Mouse (Mus musculus): ENCODE data around the gene Atxn7l1. TPM values are rescaled to one million over a fixed set of nuclear protein-coding genes. Genes with fewer than 3 reads are reported as not detected.
"Not testable (repeated sequence)": the region's sequence is repeated elsewhere in the genome, so short reads cannot be mapped to it uniquely, and the experiment has no call there.

The Atxn7l1 gene
- polyA plus RNA-seq, 1 experiment from 2014 or later = 42.0 TPM

DNA sequence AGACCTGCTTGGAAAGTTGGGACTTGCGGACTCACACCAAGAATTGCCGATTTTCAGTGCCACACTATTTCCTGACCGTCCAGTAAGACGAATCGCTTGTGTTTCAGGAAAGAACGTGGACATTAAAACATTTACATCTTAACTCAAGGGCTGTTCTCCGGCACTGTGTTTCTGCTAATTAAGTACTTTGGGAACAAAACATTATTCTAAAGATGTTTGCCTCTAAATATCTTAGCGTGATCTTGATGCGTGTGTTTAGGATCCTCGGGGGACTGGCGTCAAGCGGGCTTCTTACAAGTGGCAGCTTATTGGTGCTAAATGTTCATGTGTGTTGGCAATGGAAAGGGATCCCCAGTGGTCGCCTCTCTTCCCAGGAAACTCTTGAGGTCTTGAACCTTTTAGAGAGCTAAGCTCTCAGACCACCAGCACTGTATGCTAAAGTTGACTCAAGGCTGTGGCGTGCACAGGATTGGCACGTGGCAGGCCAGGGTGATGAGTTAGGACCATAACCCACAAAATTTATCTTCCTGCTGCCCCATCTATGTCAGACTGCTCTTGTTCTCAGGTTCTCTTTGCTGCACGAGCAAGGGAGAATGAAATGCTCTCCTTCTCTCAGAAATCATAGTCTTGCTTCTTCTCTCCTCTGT is 2.2 kb downstream of the Atxn7l1 start:
- CTCF ChIA-PET = no interaction called here
- no peak for TF ChIP-seq CTCF (IDR thresholded peaks at IDR 0.05)
- POLR2A ChIA-PET = no interaction called here
- DNase-seq (ENCODE audit: low read depth, low spot score) = no peak
- in situ Hi-C loops (cut with MboI; ENCODE audit: low pct_unique_long_range_greater_than_20kb) = no loop called here
- ATAC-seq = no peak
- no peaks in the 10 kb centered on the region for H3K27me3 ChIP-seq

DNA sequence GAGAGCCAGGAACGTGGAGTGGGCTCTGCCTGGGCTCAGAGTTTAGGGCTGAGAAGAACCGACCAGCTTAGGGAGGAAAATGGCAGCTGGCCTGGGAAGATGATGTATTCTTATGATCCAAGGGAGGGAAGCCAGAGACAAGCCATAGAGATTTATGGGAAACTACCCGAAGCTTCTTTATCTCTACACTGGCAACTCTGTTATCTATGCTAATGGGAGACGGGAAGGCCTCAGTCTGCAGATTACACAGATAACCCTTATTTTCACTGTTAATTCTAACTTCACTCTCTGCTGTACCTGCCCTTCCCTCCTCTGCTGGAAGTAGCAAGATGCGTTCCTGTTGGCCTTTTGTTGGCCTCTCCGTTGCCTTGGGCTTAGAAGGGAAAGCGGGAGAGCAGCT is 5.6 kb downstream of the Atxn7l1 start:
- ChIA-PET CTCF (interaction anchor here (1.0 kb wide), 1 partner anchor 13 kb away, joined by 3 read pairs; no protein-coding TSS in a partner anchor), POLR2A (no interaction called here)
- TF ChIP-seq CTCF (IDR thresholded peaks at IDR 0.05) = no peak
- in situ Hi-C loops (cut with MboI; ENCODE audit: low pct_unique_long_range_greater_than_20kb) = no loop called here
- no peak for DNase-seq (ENCODE audit: low read depth, low spot score)
- ATAC-seq = no peak
- H3K27me3 ChIP-seq = no peaks in the 10 kb centered on the region

GRCm38 (mm10) chr12:33153850-33154249 is 6.4 kb downstream of the Atxn7l1 start:
- in situ Hi-C loops (cut with MboI; ENCODE audit: low pct_unique_long_range_greater_than_20kb) = no loop called here
- DNase-seq (ENCODE audit: low read depth, low spot score) = no peak
- no peak for ATAC-seq
- TF ChIP-seq CTCF (IDR thresholded peaks at IDR 0.05) = no peak
- ChIA-PET CTCF (interaction anchor here (1.0 kb wide), 1 partner anchor 13 kb away, joined by 3 read pairs; no protein-coding TSS in a partner anchor), POLR2A (no interaction called here)
- H3K27me3 ChIP-seq = no peaks in the 10 kb centered on the region

- ChIA-PET CTCF (no interaction called here), POLR2A (no interaction called here)
- ATAC-seq = no peak
- H3K27me3 ChIP-seq = no peaks in the 10 kb centered on the region
- DNase-seq (ENCODE audit: low read depth, low spot score) = no peak
- no peak for TF ChIP-seq CTCF (IDR thresholded peaks at IDR 0.05)
- in situ Hi-C loops (cut with MboI; ENCODE audit: low pct_unique_long_range_greater_than_20kb) = no loop called here
These were observed 7.2 kb downstream of the Atxn7l1 start for GRCm38 (mm10) chr12:33154732-33155131.

GRCm38 (mm10) chr12:33156334-33157018 is 9.0 kb downstream of the Atxn7l1 start:
- no peaks in the 10 kb centered on the region for H3K27me3 ChIP-seq
- no peak for TF ChIP-seq CTCF (IDR thresholded peaks at IDR 0.05)
- CTCF ChIA-PET = no interaction called here
- no peak for DNase-seq (ENCODE audit: low read depth, low spot score)
- in situ Hi-C loops (cut with MboI; ENCODE audit: low pct_unique_long_range_greater_than_20kb) = no loop called here
- ATAC-seq = no peak
- POLR2A ChIA-PET = no interaction called here

DNA sequence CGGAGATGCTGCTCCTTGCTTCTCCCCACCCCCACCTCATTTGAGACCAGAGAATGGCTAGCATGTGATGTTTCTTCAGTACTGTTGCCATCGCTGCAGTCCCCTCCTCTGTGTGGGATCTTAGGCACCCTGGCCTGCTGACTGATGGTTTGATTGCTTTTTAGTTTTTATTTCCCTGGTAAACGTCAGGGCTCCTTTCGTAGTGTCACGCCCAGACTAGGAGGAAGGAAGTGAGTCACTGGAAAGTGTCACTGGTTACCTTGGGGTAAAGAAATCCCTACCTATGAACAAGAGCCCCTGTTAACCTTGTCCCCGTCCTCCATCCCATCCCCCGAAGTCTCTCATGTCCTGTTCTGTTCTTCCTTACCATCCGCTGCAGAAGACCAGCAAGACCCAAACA is 10.8 kb downstream of the Atxn7l1 start:
- POLR2A ChIA-PET = no interaction called here
- in situ Hi-C loops (cut with MboI; ENCODE audit: low pct_unique_long_range_greater_than_20kb) = no loop called here
- DNase-seq (ENCODE audit: low read depth, low spot score) (no peak), ATAC-seq (no peak)
- TF ChIP-seq CTCF (IDR thresholded peaks at IDR 0.05) = no peak
- CTCF ChIA-PET = no interaction called here
- no peaks in the 10 kb centered on the region for H3K27me3 ChIP-seq

GRCm38 (mm10) chr12:33160406-33160805 is 12.9 kb downstream of the Atxn7l1 start:
- ChIA-PET CTCF (no interaction called here), POLR2A (interaction anchor here (0.6 kb wide), 1 partner anchor 112 kb away, joined by 4 read pairs; no protein-coding TSS in a partner anchor)
- no peaks in the 10 kb centered on the region for H3K27me3 ChIP-seq
- ATAC-seq (no peak), DNase-seq (ENCODE audit: low read depth, low spot score) (no peak)
- in situ Hi-C loops (cut with MboI; ENCODE audit: low pct_unique_long_range_greater_than_20kb) = no loop called here
- no peak for TF ChIP-seq CTCF (IDR thresholded peaks at IDR 0.05)

- ATAC-seq (no peak), DNase-seq (ENCODE audit: low read depth, low spot score) (no peak)
- ChIA-PET POLR2A (interaction anchor here (1.3 kb wide), 1 partner anchor 172 kb away, joined by 3 read pairs; no protein-coding TSS in a partner anchor), CTCF (no interaction called here)
- in situ Hi-C loops (cut with MboI; ENCODE audit: low pct_unique_long_range_greater_than_20kb) = no loop called here
- no peak for TF ChIP-seq CTCF (IDR thresholded peaks at IDR 0.05)
- no peaks in the 10 kb centered on the region for H3K27me3 ChIP-seq
These were observed 15.0 kb downstream of the Atxn7l1 start for GRCm38 (mm10) chr12:33162541-33162940.

- DNase-seq (ENCODE audit: low read depth, low spot score); in situ Hi-C loops (cut with MboI; ENCODE audit: low pct_unique_long_range_greater_than_20kb); CTCF ChIA-PET; POLR2A ChIA-PET; ATAC-seq; H3K27me3 ChIP-seq: not testable (repeated sequence)
These were observed 16.5 kb downstream of the Atxn7l1 start for GRCm38 (mm10) chr12:33164019-33164418.

- no peak for DNase-seq (ENCODE audit: low read depth, low spot score)
- no peak for TF ChIP-seq CTCF (IDR thresholded peaks at IDR 0.05)
- CTCF ChIA-PET = interaction anchor here (1.5 kb wide), 1 partner anchor 13 kb away, joined by 3 read pairs; no protein-coding TSS in a partner anchor
- POLR2A ChIA-PET = no interaction called here
- H3K27me3 ChIP-seq = no peaks in the 10 kb centered on the region
- in situ Hi-C loops (cut with MboI; ENCODE audit: low pct_unique_long_range_greater_than_20kb) = no loop called here
- ATAC-seq = no peak
These were observed 19.2 kb downstream of the Atxn7l1 start for GRCm38 (mm10) chr12:33166712-33167111.

- H3K27me3 ChIP-seq = no peaks in the 10 kb centered on the region
- in situ Hi-C loops (cut with MboI; ENCODE audit: low pct_unique_long_range_greater_than_20kb) = no loop called here
- no peak for DNase-seq (ENCODE audit: low read depth, low spot score)
- no peak for ATAC-seq
- ChIA-PET POLR2A (no interaction called here), CTCF (no interaction called here)
- TF ChIP-seq CTCF (IDR thresholded peaks at IDR 0.05) = no peak
These were observed 20.1 kb downstream of the Atxn7l1 start for GRCm38 (mm10) chr12:33167545-33167944.
